Mouse (Mus musculus) spleen, postnatal 14 days (tissue): ENCODE measurements around the gene Spsb4.

Experiments used
- DNase-seq, 2 experiments: peaks; one replicate each; pipeline ENCODE4 v3.0.0; 2021 to 2022; ENCODE audit warnings: low spot score in 2 of 2

The Spsb4 gene

DNA sequence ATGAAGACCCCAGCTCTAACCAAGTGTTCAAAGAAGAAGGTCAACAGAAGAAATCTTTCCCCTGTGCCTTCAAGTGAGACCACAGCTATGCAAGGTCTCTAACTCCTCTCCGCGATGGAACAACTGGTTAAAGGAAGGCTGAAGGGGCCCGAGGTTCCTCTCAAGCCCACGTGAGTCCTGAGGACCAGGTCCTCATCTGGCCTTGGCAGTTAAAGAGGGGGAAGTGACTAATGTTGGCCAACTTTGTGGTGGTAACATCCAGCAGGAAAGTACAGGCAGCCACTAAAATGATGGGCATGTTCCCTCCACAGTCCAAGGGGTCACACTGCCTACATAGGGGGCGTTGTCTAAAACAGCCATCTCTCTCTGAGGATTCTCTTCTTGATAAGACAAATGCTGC lies 118.9 kb downstream of the Spsb4 start:
- no peak for DNase-seq

GRCm38 (mm10) chr9:96899004-96899403 lies 119.6 kb downstream of the Spsb4 start:
- DNase-seq, result no peak

DNA sequence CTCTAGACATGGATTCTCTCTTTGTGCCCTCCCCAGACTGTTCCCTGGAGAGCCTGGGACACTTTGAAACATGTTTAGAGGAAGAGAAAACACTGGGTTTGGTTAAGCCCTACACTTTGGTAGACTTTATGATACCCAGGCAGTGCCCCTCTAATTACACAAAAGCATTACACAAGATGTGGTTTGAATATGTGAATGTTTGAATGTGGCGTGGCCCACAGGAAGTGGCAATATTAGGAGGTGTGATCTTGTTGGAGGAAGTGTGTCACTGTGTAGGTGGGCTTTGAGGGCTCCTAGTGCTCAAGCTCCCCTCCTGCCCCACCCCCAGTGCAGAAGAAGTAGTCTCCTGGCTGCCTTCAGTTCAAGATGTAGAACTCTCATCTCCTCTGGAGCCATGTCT lies 122.0 kb downstream of the Spsb4 start:
- DNase-seq, result no peak

DNA sequence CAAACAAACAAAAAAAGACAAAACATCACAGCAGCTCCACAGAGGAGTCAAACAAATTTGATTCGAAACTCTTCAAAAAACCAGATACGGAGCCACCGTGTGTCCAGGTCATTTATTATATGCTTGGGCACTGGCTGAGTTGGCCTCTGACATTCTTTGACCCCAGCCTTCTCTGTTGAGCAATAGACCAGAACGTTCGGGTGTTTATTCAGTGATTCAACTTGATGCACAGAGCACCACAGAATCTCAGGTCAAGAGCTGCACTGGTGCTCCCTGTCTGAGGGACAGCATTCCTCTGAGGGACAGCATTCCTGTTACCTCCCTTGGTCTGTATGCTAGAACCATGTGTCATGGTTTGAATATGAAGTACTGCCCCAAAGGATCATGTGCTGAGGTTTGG lies 125.1 kb downstream of the Spsb4 start:
- DNase-seq, result no peak
